Mouse (Mus musculus) hindbrain, postnatal 0 days (tissue): ENCODE data around the gene Smap1. TPM values are rescaled to one million over a fixed set of nuclear protein-coding genes. Genes with fewer than 3 reads are reported as not detected.

ENCODE experiments used
- ATAC-seq: fragments of 200-750 bp; cut with Nextera tagmentation; 2 replicates; pipeline ENCODE4 v1.8.0; 2017; ENCODE audit warnings: mild to moderate bottlenecking, moderate TSS enrichment, moderate library complexity
- DNase-seq: peaks from one replicate; pipeline ENCODE4 v3.0.0-alpha.2; 2015; ENCODE audit warnings: low spot score
- H3K27ac ChIP-seq: fragments of 300-500 bp; sonication (generic); 2 replicates; pipeline ENCODE4 v1.5.1; 2014; ENCODE audit warnings: mild to moderate bottlenecking
- H3K27me3 ChIP-seq: fragments of 300-500 bp; sonication (generic); 2 replicates; pipeline ENCODE4 v1.6.1; 2014; ENCODE audit warnings: low read length, mixed read lengths; ENCODE audit not compliant: insufficient read depth
- H3K36me3 ChIP-seq: fragments of 300-500 bp; sonication (generic); 2 replicates; pipeline ENCODE4 v1.6.1; 2014; ENCODE audit warnings: low read length, mixed read lengths; ENCODE audit not compliant: insufficient read depth
- H3K4me1 ChIP-seq: fragments of 300-500 bp; sonication (generic); 2 replicates; pipeline ENCODE4 v1.6.1; 2014; ENCODE audit warnings: antibody characterized with exemption, low read length, mixed read lengths; ENCODE audit not compliant: insufficient read depth
- H3K4me2 ChIP-seq: fragments of 300-500 bp; sonication (generic); 2 replicates; pipeline ENCODE4 v1.6.1; 2014; ENCODE audit warnings: low read depth, mild to moderate bottlenecking, low read length, moderate library complexity, mixed read lengths
- H3K4me3 ChIP-seq: fragments of 300-500 bp; sonication (generic); 2 replicates; pipeline ENCODE4 v1.5.1; 2014; ENCODE audit warnings: low read length
- H3K9ac ChIP-seq: fragments of 300-500 bp; sonication (generic); replicated peaks from 2 replicates; pipeline ENCODE4 v1.6.1; 2014; ENCODE audit warnings: mild to moderate bottlenecking, low read length, moderate library complexity, mixed read lengths
- H3K9me3 ChIP-seq: fragments of 300-500 bp; sonication (generic); 2 replicates; pipeline ENCODE4 v1.6.1; 2016; ENCODE audit warnings: low read length, mixed read lengths
- CTCF ChIP-seq: IDR thresholded peaks from 2 replicates; pipeline ENCODE4 v1.5.1; 2016; ENCODE audit warnings: antibody characterized with exemption, control low read depth, low read depth
- WGBS: fragments of 180-500 bp; shearing (Covaris S2); extraction: QIAGEN DNeasy Blood & Tissue Kit; methylation state at CpG from one replicate; pipeline ENCODE4 v1.1.7; 2014; 5-methylcytosine and 5-hydroxymethylcytosine counted together
- polyA plus RNA-seq: library from polyadenylated mRNA; unstranded; fragments of >200 nt; fragmentation: Nextera tagmentation; extraction: Ambion mirVana; gene quantifications from 2 replicates; pipeline ENCODE4 v1.2.1, GENCODE M21; 2015
- total RNA-seq: library from RNA; depleted of rRNA; stranded (reverse); fragments of >200 nt; gene quantifications from 2 replicates; pipeline ENCODE4 v1.2.3, GENCODE M21; 2014

The Smap1 gene
- total and polyA plus RNA-seq, 2 experiments from 2014 or later: 74.3 to 148 TPM

GRCm38 (mm10) chr1:23943146-23943940, 21.2 kb upstream of the Smap1 start:
- Histone ChIP-seq H3K27ac (no peak overlapping the region), H3K9ac (no peak overlapping the region), H3K4me1 (no peaks in the 10 kb centered on the region; the same call in 1 of the 2 replicates), H3K36me3 (no peaks in the 10 kb centered on the region), H3K9me3 (peaks cover 3% of the 10 kb centered on the region; the same call in 1 of the 2 replicates), H3K4me3 (no peak overlapping the region), H3K27me3 (no peaks in the 10 kb centered on the region), H3K4me2 (no peak overlapping the region)
- no peak for DNase-seq
- TF ChIP-seq CTCF: no peak
- no peak for ATAC-seq
- 64% methylated on average over 3 of the region's 3 CpGs for WGBS

- DNase-seq: no peak
- Histone ChIP-seq H3K27ac (no peak overlapping the region), H3K27me3 (no peaks in the 10 kb centered on the region), H3K4me2 (no peak overlapping the region), H3K4me1 (no peaks in the 10 kb centered on the region), H3K4me3 (no peak overlapping the region), H3K36me3 (no peaks in the 10 kb centered on the region), H3K9ac (no peak overlapping the region), H3K9me3 (peaks cover 3% of the 10 kb centered on the region; the same call in 1 of the 2 replicates)
- WGBS: 25% methylated on average over 4 of the region's 4 CpGs
- TF ChIP-seq CTCF: no peak
- ATAC-seq: no peak
These were observed 13.3 kb upstream of the Smap1 start for GRCm38 (mm10) chr1:23935408-23935762.

- H3K9ac ChIP-seq: no peak overlapping the region
- no peak overlapping the region for H3K27ac ChIP-seq
- DNase-seq: no peak
- no peaks in the 10 kb centered on the region for H3K27me3 ChIP-seq
- no peak overlapping the region for H3K4me2 ChIP-seq
- no peaks in the 10 kb centered on the region for H3K9me3 ChIP-seq
- no peak for TF ChIP-seq CTCF
- no peak for ATAC-seq
- H3K36me3 ChIP-seq: no peaks in the 10 kb centered on the region
- H3K4me1 ChIP-seq: no peaks in the 10 kb centered on the region
- 54% methylated on average over 8 of the region's 8 CpGs for WGBS
- no peak overlapping the region for H3K4me3 ChIP-seq
These were observed 12.7 kb upstream of the Smap1 start for GRCm38 (mm10) chr1:23934669-23935407.

- Histone ChIP-seq H3K9me3 (no peaks in the 10 kb centered on the region; the same call in 1 of the 2 replicates), H3K9ac (no peak overlapping the region), H3K4me1 (no peaks in the 10 kb centered on the region), H3K27ac (no peak overlapping the region), H3K27me3 (no peaks in the 10 kb centered on the region), H3K36me3 (no peaks in the 10 kb centered on the region), H3K4me2 (no peak overlapping the region), H3K4me3 (no peak overlapping the region)
- ATAC-seq (no peak), DNase-seq (no peak)
- TF ChIP-seq CTCF: no peak
- 89% methylated on average over 6 of the region's 6 CpGs for WGBS
These were observed 7.3 kb upstream of the Smap1 start for GRCm38 (mm10) chr1:23929410-23929809.

GRCm38 (mm10) chr1:23928371-23928770, 6.3 kb upstream of the Smap1 start:
- ATAC-seq (no peak), DNase-seq (no peak)
- Histone ChIP-seq H3K4me3 (no peak overlapping the region), H3K27me3 (no peaks in the 10 kb centered on the region), H3K4me1 (no peaks in the 10 kb centered on the region), H3K9me3 (no peaks in the 10 kb centered on the region; the same call in 1 of the 2 replicates), H3K9ac (no peak overlapping the region), H3K36me3 (no peaks in the 10 kb centered on the region), H3K4me2 (no peak overlapping the region), H3K27ac (no peak overlapping the region)
- WGBS: 75% methylated on average over 3 of the region's 3 CpGs
- no peak for TF ChIP-seq CTCF

- Histone ChIP-seq H3K27ac (no peak overlapping the region), H3K36me3 (no peaks in the 10 kb centered on the region), H3K4me3 (no peak overlapping the region), H3K4me1 (peaks cover 9% of the 10 kb centered on the region), H3K9me3 (no peaks in the 10 kb centered on the region; the same call in 1 of the 2 replicates), H3K27me3 (no peaks in the 10 kb centered on the region), H3K4me2 (no peak overlapping the region), H3K9ac (no peak overlapping the region)
- 89% methylated on average over 6 of the region's 7 CpGs for WGBS
- DNase-seq: no peak
- ATAC-seq: no peak
- no peak for TF ChIP-seq CTCF
These were observed 1.9 kb upstream of the Smap1 start for GRCm38 (mm10) chr1:23923779-23924708.
